Mouse (Mus musculus) kidney, embryonic 15.5 days (tissue): Measurements from ENCODE around the gene Pgc. TPM values are rescaled to one million over a fixed set of nuclear protein-coding genes. Genes with fewer than 3 reads are reported as not detected.

ENCODE experiments used
- ATAC-seq: fragments of 200-750 bp; cut with Nextera tagmentation; replicated peaks from 2 replicates; pipeline ENCODE4 v1.8.0; 2017; ENCODE audit warnings: moderate TSS enrichment; ENCODE audit not compliant: low FRiP score
- H3K27ac ChIP-seq: fragments of 300-500 bp; sonication (generic); 2 replicates; pipeline ENCODE4 v1.5.1; 2015; ENCODE audit warnings: mild to moderate bottlenecking, inconsistent platforms
- H3K27me3 ChIP-seq: fragments of 300-500 bp; sonication (generic); 2 replicates; pipeline ENCODE4 v1.6.1; 2015; ENCODE audit warnings: inconsistent platforms
- H3K36me3 ChIP-seq: fragments of 300-500 bp; sonication (generic); 2 replicates; pipeline ENCODE4 v1.6.1; 2015; ENCODE audit warnings: inconsistent platforms
- H3K4me1 ChIP-seq: fragments of 300-500 bp; sonication (generic); 2 replicates; pipeline ENCODE4 v1.6.1; 2015; ENCODE audit warnings: inconsistent platforms
- H3K4me2 ChIP-seq: fragments of 300-500 bp; sonication (generic); 2 replicates; pipeline ENCODE4 v1.6.1; 2015; ENCODE audit warnings: moderate library complexity, mild to moderate bottlenecking, inconsistent platforms
- H3K4me3 ChIP-seq: fragments of 300-500 bp; sonication (generic); replicated peaks from 2 replicates; pipeline ENCODE4 v1.5.1; 2015; ENCODE audit warnings: mild to moderate bottlenecking, inconsistent platforms
- H3K9ac ChIP-seq: fragments of 300-500 bp; sonication (generic); 2 replicates; pipeline ENCODE4 v1.6.1; 2015; ENCODE audit warnings: mild to moderate bottlenecking, inconsistent platforms
- H3K9me3 ChIP-seq: fragments of 300-500 bp; sonication (generic); replicated peaks from 2 replicates; pipeline ENCODE4 v1.6.1; 2016; ENCODE audit warnings: inconsistent platforms
- WGBS: fragments of 180-500 bp; shearing (Covaris S2); methylation state at CpG from one replicate; pipeline ENCODE4 v1.1.7; 2015; ENCODE audit warnings: mixed read lengths; 5-methylcytosine and 5-hydroxymethylcytosine counted together
- polyA plus RNA-seq: library from polyadenylated mRNA; unstranded; fragments of >200 nt; fragmentation: Nextera tagmentation; extraction: Ambion mirVana; gene quantifications from 2 replicates; pipeline ENCODE4 v1.2.1, GENCODE M21; 2015

Gene Pgc
- polyA plus RNA-seq, 1 experiment from 2014 or later, result 0.14 TPM

DNA sequence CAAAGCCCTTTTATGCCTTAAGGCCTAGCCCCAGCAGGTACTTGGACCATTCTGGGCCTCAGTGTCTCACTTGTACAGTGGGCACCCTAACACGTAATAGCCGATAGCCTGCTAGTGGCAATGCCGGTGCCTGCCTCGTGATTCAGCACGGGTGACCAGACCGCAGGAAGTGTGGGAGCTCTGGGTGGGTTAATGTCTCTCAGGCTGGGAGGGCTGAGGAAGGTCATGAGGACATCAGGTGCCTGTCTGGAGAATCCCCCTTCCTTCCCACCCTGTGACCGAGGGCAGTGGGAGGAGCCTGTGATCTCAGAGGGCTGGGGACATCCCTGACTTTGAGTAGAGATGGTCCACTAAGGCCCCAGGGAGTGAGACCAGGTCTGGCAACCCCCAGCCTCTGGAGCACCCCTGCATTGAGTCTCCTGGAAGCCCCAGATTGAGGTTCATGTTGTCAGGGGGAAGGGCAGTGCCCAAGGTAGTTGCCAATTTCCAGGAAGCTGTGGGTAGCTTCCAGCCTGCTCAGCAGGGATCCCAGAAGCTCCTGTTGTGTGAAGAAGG lies 30.5 kb downstream of the Pgc start:
- H3K4me2 ChIP-seq, result no peak overlapping the region
- H3K4me3 ChIP-seq, result no peak overlapping the region
- H3K27ac ChIP-seq, result no peak overlapping the region
- no peaks in the 10 kb centered on the region for H3K36me3 ChIP-seq
- 72% methylated on average over 7 of the region's 7 CpGs for WGBS
- no peak overlapping the region for H3K9ac ChIP-seq
- no peaks in the 10 kb centered on the region for H3K27me3 ChIP-seq
- H3K4me1 ChIP-seq, result peaks cover 11% of the 10 kb centered on the region; the same call in 1 of the 2 replicates
- ATAC-seq, result no peak
- no peaks in the 10 kb centered on the region for H3K9me3 ChIP-seq

DNA sequence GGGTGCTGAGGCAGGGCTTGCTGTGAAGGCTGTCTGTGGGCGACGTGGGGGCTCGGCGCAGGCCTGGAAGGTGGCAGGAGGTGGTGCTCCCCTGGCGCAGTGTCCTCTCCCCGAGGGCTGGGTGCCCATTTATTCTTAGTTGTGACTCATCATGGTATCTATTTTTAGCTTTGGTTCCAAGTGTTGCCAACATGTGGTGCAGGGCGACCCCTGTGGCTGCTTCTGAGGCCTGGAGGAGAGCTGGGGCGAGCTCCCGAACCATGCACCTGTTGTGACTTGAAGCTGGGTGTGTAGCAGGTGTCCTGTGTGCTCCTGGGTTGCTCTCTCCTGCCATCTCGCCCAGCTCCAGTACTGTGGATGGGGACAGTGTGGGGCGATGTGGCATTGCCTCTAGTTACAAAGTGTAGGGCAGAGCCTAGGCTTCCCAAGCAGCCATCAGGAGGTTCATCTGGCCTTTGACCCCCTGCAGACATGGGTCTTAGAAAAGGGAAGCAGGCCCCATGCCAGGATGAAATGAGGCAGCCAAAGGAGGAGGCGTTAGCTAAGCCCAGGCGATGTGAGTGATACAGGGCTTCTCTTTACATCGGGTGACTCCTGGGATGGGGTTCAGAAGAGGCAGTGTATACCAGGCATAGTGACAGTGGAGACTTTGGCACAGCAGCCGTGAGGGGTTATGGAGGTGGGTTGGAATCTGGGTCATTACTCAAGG lies 33.2 kb downstream of the Pgc start:
- no peak for ATAC-seq
- Histone ChIP-seq H3K36me3 (no peaks in the 10 kb centered on the region), H3K27me3 (no peaks in the 10 kb centered on the region), H3K9ac (no peak overlapping the region), H3K4me2 (no peak overlapping the region), H3K4me1 (peaks cover 26% of the 10 kb centered on the region), H3K4me3 (no peak overlapping the region), H3K27ac (no peak overlapping the region), H3K9me3 (no peaks in the 10 kb centered on the region)
- 79% methylated on average over 15 of the region's 15 CpGs for WGBS

DNA sequence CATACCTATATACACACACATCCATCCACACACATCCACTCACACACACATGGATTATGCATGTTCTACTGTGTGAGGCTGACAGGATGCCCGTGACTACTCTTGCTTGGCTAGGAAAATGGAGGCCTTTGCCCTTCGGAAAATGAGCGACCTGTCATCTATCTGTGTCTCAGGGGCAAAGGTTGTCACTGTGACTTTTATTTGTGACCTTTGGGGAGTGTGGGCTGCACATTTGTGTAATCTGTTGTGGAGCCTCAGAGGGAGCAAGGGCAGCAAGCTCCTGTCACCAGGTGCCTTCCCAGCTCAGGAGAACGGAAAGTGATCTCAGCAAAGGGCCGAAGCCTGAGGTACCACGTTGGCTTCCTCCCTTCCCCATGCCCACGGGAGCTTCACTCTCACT lies 35.4 kb downstream of the Pgc start:
- no peak for ATAC-seq
- Histone ChIP-seq H3K4me2 (no peak overlapping the region), H3K27ac (peak overlapping the region; percentile 56; the same call in 1 of the 2 replicates), H3K9me3 (no peaks in the 10 kb centered on the region), H3K4me3 (no peak overlapping the region), H3K9ac (no peak overlapping the region), H3K36me3 (no peaks in the 10 kb centered on the region), H3K27me3 (no peaks in the 10 kb centered on the region), H3K4me1 (peaks cover 18% of the 10 kb centered on the region)
- WGBS, result 81% methylated on average over 7 of the region's 7 CpGs

DNA sequence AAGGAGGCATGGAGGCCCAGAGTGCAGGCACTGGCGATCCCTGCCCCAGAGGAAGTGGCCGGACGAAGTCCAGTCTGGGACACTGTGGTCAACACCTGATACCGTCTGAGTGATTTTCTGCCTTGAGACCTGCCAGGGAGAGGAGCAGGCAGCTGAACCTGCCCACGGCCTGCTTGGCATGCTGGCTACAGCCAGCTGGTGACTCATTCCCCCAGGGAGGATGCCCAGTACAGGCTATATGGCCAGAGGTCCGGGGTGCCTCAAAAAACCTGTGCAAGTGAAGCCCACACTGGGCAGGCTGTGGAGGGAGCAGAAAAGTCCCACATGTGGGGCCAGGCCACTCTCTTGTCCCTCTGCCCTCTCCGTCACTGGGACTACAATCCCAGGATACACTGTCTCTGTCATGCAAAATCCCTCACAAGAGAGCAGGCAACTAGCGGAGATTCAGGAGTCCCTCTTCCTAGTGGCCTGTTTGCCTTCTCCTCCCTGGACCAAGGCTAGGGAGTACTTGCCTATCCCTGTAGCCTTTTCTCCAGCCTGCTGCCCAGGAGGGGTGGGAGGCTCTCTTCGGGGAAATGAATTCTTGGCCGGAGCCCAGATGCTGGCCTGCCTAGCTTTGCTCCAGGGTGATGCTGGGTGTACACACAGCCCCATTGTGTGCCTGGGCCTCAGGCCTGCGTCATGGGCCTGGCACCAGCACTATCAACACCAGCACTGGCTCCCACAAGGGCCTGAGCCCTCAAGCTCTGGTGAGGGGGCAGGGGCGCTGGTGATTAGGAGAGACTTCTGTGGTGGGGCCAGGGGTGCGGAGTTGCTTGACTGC lies 36.1 kb downstream of the Pgc start:
- WGBS, result 61% methylated on average over 13 of the region's 13 CpGs
- ATAC-seq, result peak; percentile 46; the same call in 1 of the 2 replicates
- Histone ChIP-seq H3K36me3 (no peaks in the 10 kb centered on the region), H3K9ac (no peak overlapping the region), H3K9me3 (no peaks in the 10 kb centered on the region), H3K27me3 (no peaks in the 10 kb centered on the region), H3K4me2 (no peak overlapping the region), H3K4me1 (peaks cover 17% of the 10 kb centered on the region), H3K4me3 (no peak overlapping the region), H3K27ac (peak overlapping the region; percentile 56)

DNA sequence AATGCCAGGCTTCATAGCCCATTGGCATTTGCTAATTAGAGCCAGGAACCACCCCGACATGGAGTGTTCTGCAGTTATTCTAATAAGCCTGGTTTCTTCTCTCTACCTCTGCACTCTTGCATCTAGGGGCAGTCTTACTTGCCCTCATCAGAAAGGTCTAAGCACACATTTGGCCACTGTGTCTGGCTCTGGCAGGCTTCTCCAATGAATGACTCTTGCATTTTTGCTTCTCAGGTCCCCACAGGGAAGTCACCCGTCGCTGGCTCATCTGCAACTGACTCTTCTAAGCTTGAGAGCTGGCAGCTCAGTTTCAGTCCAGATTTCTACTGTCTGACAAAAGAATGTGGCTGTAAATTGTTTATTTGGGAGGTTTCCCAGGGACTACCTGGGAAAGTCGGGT lies 39.3 kb downstream of the Pgc start:
- Histone ChIP-seq H3K36me3 (no peaks in the 10 kb centered on the region), H3K27me3 (no peaks in the 10 kb centered on the region), H3K4me1 (peaks cover 28% of the 10 kb centered on the region), H3K4me3 (no peak overlapping the region), H3K9ac (no peak overlapping the region), H3K27ac (no peak overlapping the region), H3K9me3 (no peaks in the 10 kb centered on the region), H3K4me2 (no peak overlapping the region)
- no peak for ATAC-seq
- 75% methylated on average over 4 of the region's 4 CpGs for WGBS

DNA sequence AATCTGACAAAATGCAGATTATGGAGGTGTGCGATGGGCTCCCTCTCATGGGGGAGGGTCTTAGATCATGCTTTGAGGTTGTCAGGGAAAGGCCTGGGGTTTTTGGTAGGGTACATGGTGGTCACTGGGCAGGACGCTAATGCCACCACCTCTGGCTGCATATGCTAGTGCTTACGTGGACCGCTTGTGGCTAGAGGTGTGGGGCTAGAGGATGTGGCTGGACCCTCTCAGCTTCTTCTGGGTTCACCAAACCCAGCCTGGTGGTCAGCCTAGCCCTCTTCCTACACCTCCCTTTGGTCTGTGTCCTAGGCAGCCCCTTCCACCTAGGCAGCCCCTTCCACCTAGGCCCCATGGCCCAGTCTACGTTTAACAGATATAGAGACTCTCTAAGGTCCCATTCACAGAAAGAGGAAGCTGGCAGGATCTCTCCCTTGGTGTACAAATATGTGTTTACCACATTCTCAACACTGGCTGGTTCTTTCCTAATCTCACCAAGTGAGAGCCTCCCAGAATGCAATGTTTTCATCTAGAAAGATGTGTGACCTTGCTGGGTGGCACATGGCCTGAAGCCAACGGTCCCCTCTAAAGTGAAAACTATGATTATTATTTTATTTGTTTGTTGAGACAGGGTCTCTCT lies 39.9 kb downstream of the Pgc start:
- peaks cover 28% of the 10 kb centered on the region for H3K4me1 ChIP-seq
- ATAC-seq, result no peak
- no peak overlapping the region for H3K4me2 ChIP-seq
- 84% methylated on average over 6 of the region's 6 CpGs for WGBS
- no peaks in the 10 kb centered on the region for H3K27me3 ChIP-seq
- H3K4me3 ChIP-seq, result no peak overlapping the region
- no peaks in the 10 kb centered on the region for H3K36me3 ChIP-seq
- no peak overlapping the region for H3K27ac ChIP-seq
- no peaks in the 10 kb centered on the region for H3K9me3 ChIP-seq
- no peak overlapping the region for H3K9ac ChIP-seq

DNA sequence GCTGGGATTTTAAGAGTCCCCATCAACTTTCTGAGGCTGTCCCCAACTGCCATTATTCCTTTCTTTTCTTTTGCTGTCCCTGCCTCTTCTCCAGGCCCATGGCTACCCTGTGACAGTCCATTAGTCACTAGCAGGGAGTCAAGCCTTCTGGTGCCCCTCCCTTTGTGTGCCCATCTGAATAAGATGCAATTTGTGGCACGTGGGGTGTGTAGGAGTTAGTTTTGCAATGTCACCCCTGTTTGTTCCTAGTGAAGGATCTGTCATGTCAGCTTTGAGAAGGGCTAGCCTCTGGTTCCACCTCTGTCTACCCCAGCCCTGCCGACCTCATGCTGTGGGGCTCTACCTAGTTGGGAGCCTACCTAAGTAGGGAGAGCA lies 40.4 kb downstream of the Pgc start:
- ATAC-seq, result no peak
- H3K4me1 ChIP-seq, result peaks cover 26% of the 10 kb centered on the region
- H3K27ac ChIP-seq, result no peak overlapping the region
- no peaks in the 10 kb centered on the region for H3K36me3 ChIP-seq
- H3K9ac ChIP-seq, result no peak overlapping the region
- H3K9me3 ChIP-seq, result 0 out of 2 replicates have a peak, but pooled peaks cover under 1% of the 10 kb centered on the region
- WGBS, result 61% methylated on average over 2 of the region's 2 CpGs
- H3K27me3 ChIP-seq, result no peaks in the 10 kb centered on the region
- H3K4me3 ChIP-seq, result no peak overlapping the region
- H3K4me2 ChIP-seq, result no peak overlapping the region

DNA sequence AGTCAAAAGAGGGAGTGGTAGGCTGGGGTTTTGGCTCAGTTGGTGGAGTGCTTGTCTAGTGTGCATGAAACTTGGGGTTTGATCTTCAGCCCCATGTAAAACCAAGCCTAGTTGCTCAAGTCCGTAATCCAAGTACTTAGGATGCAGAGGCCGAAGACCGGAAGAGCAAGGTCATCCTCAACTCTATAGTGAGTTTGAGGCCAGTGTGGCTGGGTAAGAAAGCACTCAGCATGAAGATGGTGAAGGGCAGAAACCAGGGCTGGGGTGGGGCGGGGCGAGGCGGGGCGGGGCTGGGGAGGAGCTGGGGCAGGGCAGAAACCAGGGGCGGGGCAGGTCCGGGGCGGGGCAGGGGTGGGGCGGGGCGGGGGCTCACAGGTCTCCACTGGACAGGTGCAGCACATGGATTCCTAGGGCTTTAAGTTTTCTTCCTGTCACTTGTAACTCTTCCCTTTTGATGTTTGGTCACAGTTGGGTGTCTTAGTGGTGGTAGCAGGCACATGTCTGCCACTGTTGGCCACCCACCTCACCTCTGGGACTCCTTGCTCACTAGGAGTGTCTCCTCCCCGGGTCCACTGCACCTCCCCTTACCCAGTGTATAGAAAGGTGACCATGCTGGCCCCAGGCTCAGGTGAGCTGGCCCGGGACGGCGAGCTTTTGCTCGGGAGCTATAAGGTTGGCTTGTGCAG lies 41.0 kb downstream of the Pgc start:
- H3K9me3 ChIP-seq, result 0 out of 2 replicates have a peak, but pooled peaks cover 4% of the 10 kb centered on the region
- no peak overlapping the region for H3K27ac ChIP-seq
- ATAC-seq, result no peak
- no peaks in the 10 kb centered on the region for H3K27me3 ChIP-seq
- H3K4me2 ChIP-seq, result no peak overlapping the region
- H3K4me3 ChIP-seq, result no peak overlapping the region
- no peak overlapping the region for H3K9ac ChIP-seq
- H3K4me1 ChIP-seq, result peaks cover 21% of the 10 kb centered on the region
- 37% methylated on average over 17 of the region's 17 CpGs for WGBS
- no peaks in the 10 kb centered on the region for H3K36me3 ChIP-seq

DNA sequence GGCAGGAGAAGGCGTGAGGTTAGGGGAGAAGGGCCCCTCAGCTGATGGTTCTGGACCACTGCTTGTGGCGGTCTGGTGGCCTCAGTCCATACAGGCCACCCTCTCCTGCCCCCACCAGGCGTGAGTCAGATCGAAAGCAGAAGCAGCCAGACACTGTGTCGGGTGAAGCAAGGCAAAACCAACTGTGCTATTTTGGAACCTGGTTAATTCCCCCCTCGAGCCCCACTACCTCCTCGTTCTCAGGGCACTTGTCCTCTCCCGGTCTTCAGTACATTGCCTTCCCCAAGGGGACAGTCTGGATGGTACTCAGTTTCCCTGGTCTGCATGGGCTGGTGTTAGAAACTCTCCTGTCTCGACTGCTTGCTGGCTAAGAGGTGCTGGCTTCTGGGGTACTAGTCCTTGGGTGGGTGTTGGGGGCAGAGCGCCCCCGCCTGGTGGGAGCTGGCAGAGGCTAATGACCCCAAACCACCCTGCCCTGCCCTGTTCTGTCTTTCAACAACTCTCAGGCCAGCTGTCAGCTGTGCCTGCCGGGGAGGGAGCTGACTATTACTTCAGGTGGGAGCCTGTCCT lies 42.1 kb downstream of the Pgc start:
- H3K4me1 ChIP-seq, result peaks cover 17% of the 10 kb centered on the region
- ATAC-seq, result no peak
- no peak overlapping the region for H3K27ac ChIP-seq
- no peak overlapping the region for H3K4me3 ChIP-seq
- no peak overlapping the region for H3K4me2 ChIP-seq
- no peaks in the 10 kb centered on the region for H3K27me3 ChIP-seq
- H3K36me3 ChIP-seq, result no peaks in the 10 kb centered on the region
- H3K9ac ChIP-seq, result no peak overlapping the region
- H3K9me3 ChIP-seq, result 0 out of 2 replicates have a peak, but pooled peaks cover 7% of the 10 kb centered on the region
- WGBS, result 41% methylated on average over 12 of the region's 12 CpGs

DNA sequence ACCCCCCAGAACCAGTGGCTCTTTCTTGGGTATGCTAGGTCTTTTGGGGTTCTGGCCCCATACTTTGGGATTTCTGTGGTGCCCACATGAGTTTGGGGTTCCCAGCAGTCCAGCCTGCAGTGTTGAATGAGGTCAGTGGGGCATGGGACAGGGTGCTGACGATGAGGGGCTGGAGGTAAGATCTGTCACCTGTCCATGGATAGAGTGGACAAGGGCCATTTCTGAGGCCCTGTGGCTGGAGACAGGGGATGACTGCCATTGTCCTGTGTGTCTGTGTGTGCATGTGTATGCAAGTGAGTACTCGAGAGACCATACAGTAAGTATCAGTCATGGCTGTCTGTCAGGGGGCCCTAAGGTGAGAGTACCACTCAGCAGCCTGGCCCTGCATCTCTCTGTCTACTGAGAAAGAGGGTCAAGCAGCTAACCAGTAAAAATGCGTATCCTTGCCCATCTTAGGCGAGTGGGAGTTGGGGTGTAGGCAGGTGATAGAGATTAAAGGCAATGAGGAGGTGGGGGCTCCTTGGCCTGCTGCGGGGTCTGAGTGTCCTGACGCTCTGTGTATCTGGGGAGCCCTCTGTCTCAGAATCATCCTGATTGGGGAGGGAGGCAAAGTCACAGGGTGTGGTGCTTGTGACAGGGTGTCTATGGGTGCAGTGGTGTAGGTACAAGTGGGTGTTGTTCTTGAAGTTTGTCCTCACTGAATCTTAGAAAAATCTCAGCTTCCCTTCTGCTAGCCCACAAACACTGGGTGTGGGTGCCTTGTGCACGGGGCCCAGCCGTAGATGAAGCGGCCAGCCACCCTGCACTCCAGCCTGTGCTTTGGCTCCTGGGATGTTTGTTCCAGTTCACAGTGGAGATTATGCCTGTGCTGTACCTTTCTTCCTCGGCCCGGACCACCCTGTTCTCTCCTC lies 43.0 kb downstream of the Pgc start:
- H3K4me2 ChIP-seq, result no peak overlapping the region
- no peak overlapping the region for H3K9ac ChIP-seq
- peaks cover 19% of the 10 kb centered on the region for H3K4me1 ChIP-seq
- H3K9me3 ChIP-seq, result 0 out of 2 replicates have a peak, but pooled peaks cover 7% of the 10 kb centered on the region
- no peak overlapping the region for H3K27ac ChIP-seq
- no peak overlapping the region for H3K4me3 ChIP-seq
- no peak for ATAC-seq
- no peaks in the 10 kb centered on the region for H3K27me3 ChIP-seq
- whole genome bisulfite sequencing, result 73% methylated on average over 11 of the region's 11 CpGs
- no peaks in the 10 kb centered on the region for H3K36me3 ChIP-seq
